Mouse (Mus musculus) liver, embryonic 14.5 days (tissue): ENCODE measurements around the gene Stxbp6. TPM values are rescaled to one million over a fixed set of nuclear protein-coding genes. Genes with fewer than 3 reads are reported as not detected.

Source experiments
- ATAC-seq: fragments of 200-750 bp; cut with Nextera tagmentation; 2 replicates; pipeline ENCODE4 v1.8.0; 2017; ENCODE audit warnings: moderate number of reproducible peaks, mild to moderate bottlenecking, moderate library complexity; ENCODE audit not compliant: insufficient read depth
- DNase-seq, 3 experiments: peaks; one replicate each; pipeline ENCODE4 v3.0.0-alpha.2; 2012 to 2013; ENCODE audit warnings: low read depth in 3 of 3, low spot score in 3 of 3
- H3K27ac ChIP-seq: fragments of 300-500 bp; sonication (generic); 2 replicates; pipeline ENCODE4 v1.5.1; 2014; ENCODE audit warnings: moderate library complexity, mild to moderate bottlenecking, control low read depth, inconsistent platforms
- H3K27me3 ChIP-seq: fragments of 300-500 bp; sonication (generic); 2 replicates; pipeline ENCODE4 v1.6.1; 2014; ENCODE audit warnings: mild to moderate bottlenecking, low read length, moderate library complexity; ENCODE audit not compliant: control insufficient read depth, insufficient read depth
- H3K36me3 ChIP-seq: fragments of 300-500 bp; sonication (generic); replicated peaks from 2 replicates; pipeline ENCODE4 v1.6.1; 2014; ENCODE audit warnings: low read depth; ENCODE audit not compliant: control insufficient read depth, insufficient read depth
- H3K4me1 ChIP-seq, 2 experiments: fragments of 200-500 bp in 1 of 2; fragments of 300-500 bp in 1 of 2; sonication (generic) in 1 of 2; replicated peaks; 2 replicates each; pipeline ENCODE4 v1.6.1; 2012 to 2014; ENCODE audit warnings: antibody characterized with exemption in 1 of 2, inconsistent platforms in 1 of 2, low read length in 1 of 2; ENCODE audit not compliant: control insufficient read depth in 2 of 2, insufficient read depth in 2 of 2
- H3K4me2 ChIP-seq: fragments of 300-500 bp; sonication (generic); 2 replicates; pipeline ENCODE4 v1.6.1; 2014; ENCODE audit warnings: low read depth, mild to moderate bottlenecking, control low read depth, moderate library complexity
- H3K4me3 ChIP-seq, 2 experiments: fragments of 200-500 bp in 1 of 2; fragments of 300-500 bp in 1 of 2; sonication (generic) in 1 of 2; 2 replicates each; pipeline ENCODE4 v1.5.1; 2012 to 2014; ENCODE audit warnings: low read depth in 2 of 2, low read length in 2 of 2, mild to moderate bottlenecking in 2 of 2, control low read depth in 1 of 2, inconsistent platforms in 1 of 2, moderate library complexity in 1 of 2; ENCODE audit not compliant: insufficient read depth in 1 of 2
- H3K9ac ChIP-seq: fragments of 300-500 bp; sonication (generic); replicated peaks from 2 replicates; pipeline ENCODE4 v1.6.1; 2014; ENCODE audit warnings: mild to moderate bottlenecking, control low read depth, moderate library complexity
- H3K9me3 ChIP-seq: fragments of 300-500 bp; sonication (generic); 2 replicates; pipeline ENCODE4 v1.6.1; 2016; ENCODE audit warnings: low read length, mixed read lengths; ENCODE audit not compliant: control insufficient read depth
- CTCF ChIP-seq: IDR thresholded peaks from 2 replicates; pipeline ENCODE4 v1.5.1; 2016; ENCODE audit warnings: antibody characterized with exemption, low read depth, control low read depth
- EP300 ChIP-seq: IDR thresholded peaks from 2 replicates; pipeline ENCODE4 v1.6.1; 2016; ENCODE audit warnings: antibody characterized with exemption, low read depth
- WGBS: fragments of 180-500 bp; shearing (Covaris S2); extraction: QIAGEN DNeasy Blood & Tissue Kit; methylation state at CpG from one replicate; pipeline ENCODE4 v1.1.7; 2014; ENCODE audit not compliant: insufficient replicate concordance; 5-methylcytosine and 5-hydroxymethylcytosine counted together
- polyA plus RNA-seq, 2 experiments: library from polyadenylated mRNA; depleted of rRNA in 1 of 2; stranded (reverse) in 1 of 2; unstranded in 1 of 2; fragments of >200 nt; fragmentation: Nextera tagmentation in 1 of 2; extraction: Ambion mirVana in 1 of 2; gene quantifications; 2 replicates each; pipeline versions ENCODE4 v1.2.1 to v1.2.3; 2012 to 2014

Gene Stxbp6
- polyA plus RNA-seq, 2 experiments = 2.6 to 3.0 TPM

- Histone ChIP-seq H3K9me3 (no peaks in the 10 kb centered on the region), H3K36me3 (no peaks in the 10 kb centered on the region), H3K4me3 (no peak overlapping the region), H3K9ac (no peak overlapping the region), H3K4me2 (no peak overlapping the region), H3K27ac (no peak overlapping the region), H3K4me1 (no peaks in the 10 kb centered on the region), H3K27me3 (no peaks in the 10 kb centered on the region)
- WGBS = 35% methylated on average over 2 of the region's 2 CpGs
- TF ChIP-seq EP300 (no peak), CTCF (no peak)
- DNase-seq (no peak), ATAC-seq (no peak)
These were observed 201.8 kb downstream of the Stxbp6 start for GRCm38 (mm10) chr12:44872697-44873096.

GRCm38 (mm10) chr12:44865442-44865841, 209.1 kb downstream of the Stxbp6 start:
- WGBS = 38% methylated on average over 3 of the region's 3 CpGs
- no peaks in the 10 kb centered on the region for H3K27me3 ChIP-seq
- H3K9me3 ChIP-seq = no peaks in the 10 kb centered on the region
- no peaks in the 10 kb centered on the region for H3K4me1 ChIP-seq
- no peak overlapping the region for H3K9ac ChIP-seq
- no peak for DNase-seq
- ATAC-seq = no peak
- no peak overlapping the region for H3K27ac ChIP-seq
- no peaks in the 10 kb centered on the region for H3K36me3 ChIP-seq
- H3K4me3 ChIP-seq = no peak overlapping the region
- H3K4me2 ChIP-seq = no peak overlapping the region
- no peak for TF ChIP-seq EP300
- no peak for TF ChIP-seq CTCF

- Histone ChIP-seq H3K4me3 (no peak overlapping the region), H3K4me1 (peaks cover 0 to 4% of the 10 kb centered on the region in 2 experiments; a peak in 1 of 4 replicates), H3K27ac (no peak overlapping the region), H3K36me3 (no peaks in the 10 kb centered on the region), H3K9me3 (no peaks in the 10 kb centered on the region), H3K4me2 (no peak overlapping the region), H3K9ac (no peak overlapping the region), H3K27me3 (no peaks in the 10 kb centered on the region)
- ATAC-seq (no peak), DNase-seq (no peak)
- TF ChIP-seq CTCF = no peak
- 35% methylated on average over 5 of the region's 5 CpGs for WGBS
These were observed 215.1 kb downstream of the Stxbp6 start for GRCm38 (mm10) chr12:44859454-44859853.

GRCm38 (mm10) chr12:44858110-44858885, 216.2 kb downstream of the Stxbp6 start:
- no peak overlapping the region for H3K4me2 ChIP-seq
- no peaks in the 10 kb centered on the region for H3K9me3 ChIP-seq
- H3K4me1 ChIP-seq = peaks cover 0 to 4% of the 10 kb centered on the region in 2 experiments; a peak in 1 of 4 replicates
- H3K27me3 ChIP-seq = no peaks in the 10 kb centered on the region
- H3K27ac ChIP-seq = no peak overlapping the region
- no peak overlapping the region for H3K4me3 ChIP-seq
- no peak for DNase-seq
- ATAC-seq = no peak
- 30% methylated on average over 4 of the region's 4 CpGs for WGBS
- H3K36me3 ChIP-seq = no peaks in the 10 kb centered on the region
- no peak overlapping the region for H3K9ac ChIP-seq
- TF ChIP-seq CTCF (no peak), EP300 (no peak)

- no peaks in the 10 kb centered on the region for H3K4me1 ChIP-seq
- H3K36me3 ChIP-seq = no peaks in the 10 kb centered on the region
- 56% methylated on average over 1 of the region's 1 CpGs for WGBS
- no peaks in the 10 kb centered on the region for H3K9me3 ChIP-seq
- no peak overlapping the region for H3K4me3 ChIP-seq
- DNase-seq = no peak
- no peak overlapping the region for H3K27ac ChIP-seq
- no peak for ATAC-seq
- H3K9ac ChIP-seq = no peak overlapping the region
- TF ChIP-seq CTCF = no peak
- no peak for TF ChIP-seq EP300
- H3K27me3 ChIP-seq = no peaks in the 10 kb centered on the region
- H3K4me2 ChIP-seq = no peak overlapping the region
These were observed 222.5 kb downstream of the Stxbp6 start for GRCm38 (mm10) chr12:44852024-44852423.
